Mouse (Mus musculus) MEL (cell line): Measurements from ENCODE around the gene Tmem39b.

Experiments
- CTCF ChIP-seq, 3 experiments: IDR thresholded peaks in 2 of 3; conservative IDR thresholded peaks in 1 of 3; 2 replicates each; pipeline ENCODE4 v1.5.1; 2011 to 2012; ENCODE audit warnings: low read length in 3 of 3, low read depth in 2 of 3, mild to moderate bottlenecking in 2 of 3, improper control_type of control experiment in 1 of 3, inconsistent platforms in 1 of 3, mixed read lengths in 1 of 3, moderate library complexity in 1 of 3; ENCODE audit not compliant: control insufficient read depth in 1 of 3, insufficient read depth in 1 of 3, poor library complexity in 1 of 3, severe bottlenecking in 1 of 3
- EP300 ChIP-seq, 2 experiments: IDR thresholded peaks; 2 replicates each; pipeline ENCODE4 v1.6.1; 2011; ENCODE audit warnings: improper control_type of control experiment in 2 of 2, low read length in 2 of 2, low read depth in 1 of 2, mild to moderate bottlenecking in 1 of 2
- POLR2A ChIP-seq, 2 experiments: IDR thresholded peaks; 2 replicates each; pipeline ENCODE4 v1.6.1; 2011 to 2012; ENCODE audit warnings: low read length in 2 of 2, mild to moderate bottlenecking in 2 of 2, control low read depth in 1 of 2, improper control_type of control experiment in 1 of 2, low read depth in 1 of 2, moderate library complexity in 1 of 2; ENCODE audit not compliant: control insufficient read depth in 1 of 2, insufficient read depth in 1 of 2, poor library complexity in 1 of 2
- TBP ChIP-seq: IDR thresholded peaks from 2 replicates; pipeline ENCODE4 v1.8.0; 2011; ENCODE audit warnings: low read depth, low read length, improper control_type of control experiment

DNA sequence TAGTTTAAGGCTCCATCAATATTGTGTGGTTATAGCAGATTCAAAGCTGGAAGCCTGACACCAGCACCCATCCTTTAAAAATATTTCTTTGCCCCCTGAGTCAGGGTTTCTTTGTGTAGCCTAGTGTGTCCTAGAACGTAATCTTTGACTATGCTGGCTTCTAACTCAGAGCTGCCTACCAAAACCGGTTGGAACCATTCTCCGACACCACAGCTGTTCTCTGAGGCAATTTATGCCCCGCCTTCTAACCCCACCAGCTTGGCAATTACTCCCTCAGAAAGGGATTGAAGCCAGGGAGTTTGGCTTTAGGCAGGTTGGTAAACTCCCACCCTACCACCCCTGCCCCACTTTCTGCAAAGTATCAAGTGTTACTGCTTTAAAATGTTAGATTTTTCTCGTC lies 54.9 kb downstream of the Tmem39b start:
- TF ChIP-seq CTCF (IDR thresholded peaks at IDR 0.05 in 2 of 3, conservative IDR thresholded peaks at IDR 0.05 in 1 of 3; ENCODE audit: control insufficient read depth in 1 of 3, insufficient read depth in 1 of 3, low read depth in 2 of 3, low read length in 3 of 3, poor library complexity in 1 of 3, severe bottlenecking in 1 of 3) (no peak), TBP (no peak), EP300 (IDR thresholded peaks at IDR 0.05; ENCODE audit: low read depth in 1 of 2, low read length in 2 of 2) (no peak), POLR2A (IDR thresholded peaks at IDR 0.05; ENCODE audit: control insufficient read depth in 1 of 2, insufficient read depth in 1 of 2, low read depth in 1 of 2, low read length in 2 of 2, poor library complexity in 1 of 2) (no peak)
